Mouse (Mus musculus): Measurements from ENCODE around the gene Hmgcll1. TPM values are rescaled to one million over a fixed set of nuclear protein-coding genes. Genes with fewer than 3 reads are reported as not detected.

The Hmgcll1 gene
- polyA plus RNA-seq, 1 experiment from 2014 or later, result 20.9 TPM

DNA sequence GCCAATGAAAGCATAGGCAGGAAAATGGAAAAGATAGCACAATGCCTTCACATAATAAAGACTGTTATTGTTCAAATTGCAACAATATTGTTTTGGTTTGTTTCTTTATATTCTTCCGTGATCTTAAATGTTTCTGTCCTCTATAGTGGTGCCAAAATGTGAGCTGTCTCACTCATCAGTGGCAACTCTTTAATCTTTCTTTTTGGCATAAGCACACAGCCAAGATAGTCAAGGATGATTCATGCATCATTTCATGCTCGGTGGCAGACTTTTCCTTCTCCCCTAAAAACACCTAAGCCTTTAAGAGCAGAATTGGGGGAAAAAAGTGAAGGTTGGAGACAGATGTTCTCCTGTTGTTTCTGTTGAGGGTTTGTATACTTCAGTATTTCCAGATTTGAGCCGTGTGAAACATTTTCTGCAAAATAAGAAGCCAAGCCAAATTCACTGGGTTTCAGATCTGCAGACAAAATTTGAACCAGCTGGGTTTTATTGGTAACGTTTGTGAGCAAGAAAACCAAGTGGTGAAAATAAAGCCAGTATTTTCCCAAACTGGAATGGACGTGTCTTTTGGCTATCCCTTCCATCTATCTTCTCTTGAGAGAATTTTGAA, 158.1 kb downstream of the Hmgcll1 start:
- H3K4me2 ChIP-seq (ENCODE audit: low read length), result no peak overlapping the region
- no peaks in the 10 kb centered on the region for H3K27me3 ChIP-seq (replicated peaks; ENCODE audit: control insufficient read depth, insufficient read depth, low read length)
- H3K36me3 ChIP-seq (ENCODE audit: control insufficient read depth, insufficient read depth), result no peaks in the 10 kb centered on the region
- H3K4me1 ChIP-seq (replicated peaks; ENCODE audit: control insufficient read depth, insufficient read depth, low read length), result no peaks in the 10 kb centered on the region
- no peak overlapping the region for H3K9ac ChIP-seq (replicated peaks; ENCODE audit: low read depth, low read length)
- no peak overlapping the region for H3K27ac ChIP-seq (ENCODE audit: low read length)
- no peak for ATAC-seq
- no peak overlapping the region for H3K4me3 ChIP-seq (replicated peaks; ENCODE audit: low read length)
- 71% methylated on average over 5 of the region's 5 CpGs for WGBS
- no peaks in the 10 kb centered on the region for H3K9me3 ChIP-seq (ENCODE audit: control insufficient read depth, low read length)

- ATAC-seq, result no peak
- Histone ChIP-seq H3K4me3 (replicated peaks; ENCODE audit: low read length) (no peak overlapping the region), H3K36me3 (ENCODE audit: control insufficient read depth, insufficient read depth) (no peaks in the 10 kb centered on the region)
Measured at GRCm38 (mm10) chr9:76179221-76179620, 164.6 kb downstream of the Hmgcll1 start.

More at GRCm38 (mm10) chr9:76179221-76179620, 164.6 kb downstream of the Hmgcll1 start:
- no peaks in the 10 kb centered on the region for H3K27me3 ChIP-seq (replicated peaks; ENCODE audit: control insufficient read depth, insufficient read depth, low read length)
- H3K9me3 ChIP-seq (ENCODE audit: control insufficient read depth, low read length), result no peaks in the 10 kb centered on the region
- H3K27ac ChIP-seq (ENCODE audit: low read length), result no peak overlapping the region
- H3K9ac ChIP-seq (replicated peaks; ENCODE audit: low read depth, low read length), result no peak overlapping the region
- no peaks in the 10 kb centered on the region for H3K4me1 ChIP-seq (replicated peaks; ENCODE audit: control insufficient read depth, insufficient read depth, low read length)
- H3K4me2 ChIP-seq (ENCODE audit: low read length), result no peak overlapping the region

Other genes starting within 250 kb of the Hmgcll1 start
- gene Bmp5, start 239.5 kb upstream of the Hmgcll1 start, polyA plus RNA-seq (2015; fragmentation: Nextera tagmentation; extraction: Ambion mirVana), result 2.0 and 2.4 TPM in 2 replicates
- gene Gfral, start 198.8 kb downstream of the Hmgcll1 start, polyA plus RNA-seq (2015; fragmentation: Nextera tagmentation; extraction: Ambion mirVana), result not detected in 2 replicates